Mouse (Mus musculus) neural tube, embryonic 14.5 days (tissue): Measurements from ENCODE around the gene Defb18. TPM values are rescaled to one million over a fixed set of nuclear protein-coding genes. Genes with fewer than 3 reads are reported as not detected.
"Not testable (repeated sequence)": the region's sequence is repeated elsewhere in the genome, so short reads cannot be mapped to it uniquely, and the experiment has no call there.

ENCODE experiments used
- ATAC-seq: fragments of 200-750 bp; cut with Nextera tagmentation; 2 replicates; pipeline ENCODE4 v1.8.0; 2017; ENCODE audit warnings: low read depth, mild to moderate bottlenecking, moderate TSS enrichment, moderate library complexity
- H3K27ac ChIP-seq: fragments of 300-500 bp; sonication (generic); 2 replicates; pipeline ENCODE4 v1.5.1; 2014; ENCODE audit warnings: low read depth, mild to moderate bottlenecking, control low read depth, low read length, moderate library complexity, mixed read lengths
- H3K27me3 ChIP-seq: fragments of 300-500 bp; sonication (generic); 2 replicates; pipeline ENCODE4 v1.6.1; 2014; ENCODE audit warnings: low read length; ENCODE audit not compliant: control insufficient read depth, insufficient read depth
- H3K36me3 ChIP-seq: fragments of 300-500 bp; sonication (generic); 2 replicates; pipeline ENCODE4 v1.6.1; 2014; ENCODE audit warnings: low read length, mixed read lengths; ENCODE audit not compliant: control insufficient read depth, insufficient read depth
- H3K4me1 ChIP-seq: fragments of 300-500 bp; sonication (generic); 2 replicates; pipeline ENCODE4 v1.6.1; 2014; ENCODE audit warnings: low read length; ENCODE audit not compliant: control insufficient read depth, insufficient read depth
- H3K4me2 ChIP-seq: fragments of 300-500 bp; sonication (generic); 2 replicates; pipeline ENCODE4 v1.6.1; 2014; ENCODE audit warnings: mild to moderate bottlenecking, low read depth, low read length, control low read depth
- H3K4me3 ChIP-seq: fragments of 300-500 bp; sonication (generic); 2 replicates; pipeline ENCODE4 v1.5.1; 2014; ENCODE audit warnings: low read depth, low read length, control low read depth, mixed read lengths
- H3K9ac ChIP-seq: fragments of 300-500 bp; sonication (generic); replicated peaks from 2 replicates; pipeline ENCODE4 v1.6.1; 2014; ENCODE audit warnings: low read depth, mild to moderate bottlenecking, control low read depth, low read length, mixed read lengths
- H3K9me3 ChIP-seq: fragments of 300-500 bp; sonication (generic); 2 replicates; pipeline ENCODE4 v1.6.1; 2016; ENCODE audit warnings: low read length; ENCODE audit not compliant: control insufficient read depth
- WGBS: fragments of 180-500 bp; shearing (Covaris S2); extraction: QIAGEN DNeasy Blood & Tissue Kit; methylation state at CpG from one replicate; pipeline ENCODE4 v1.1.7; 2014; 5-methylcytosine and 5-hydroxymethylcytosine counted together
- polyA plus RNA-seq: library from polyadenylated mRNA; unstranded; fragments of >200 nt; fragmentation: Nextera tagmentation; extraction: Ambion mirVana; gene quantifications from 2 replicates; pipeline ENCODE4 v1.2.1, GENCODE M21; 2014

The Defb18 gene
- not detected in 2 replicates for polyA plus RNA-seq

- H3K36me3 ChIP-seq: no peaks in the 10 kb centered on the region
- 85% methylated on average over 1 of the region's 1 CpGs for WGBS
- no peak within 1 kb of the TSS for H3K9ac ChIP-seq
- H3K9me3 ChIP-seq: no peaks in the 10 kb centered on the region
- H3K4me3 ChIP-seq: no peak within 1 kb of the TSS
- no peak within 1 kb of the TSS for H3K4me2 ChIP-seq
- ATAC-seq: no peak
- H3K27ac ChIP-seq: no peak within 1 kb of the TSS
- no peaks in the 10 kb centered on the region for H3K4me1 ChIP-seq
- H3K27me3 ChIP-seq: no peaks in the 10 kb centered on the region
Observed at GRCm38 (mm10) chr1:18237343-18237742, at the start of gene Defb18. Defb18 (minus strand) TSS chr1:18237443.

GRCm38 (mm10) chr1:18271095-18271494 lies 33.9 kb upstream of the Defb18 start:
- ATAC-seq: no peak
- no peaks in the 10 kb centered on the region for H3K36me3 ChIP-seq
- WGBS: 86% methylated on average over 4 of the region's 4 CpGs
- H3K9me3 ChIP-seq: no peaks in the 10 kb centered on the region
- H3K4me3 ChIP-seq: no peak overlapping the region
- H3K27me3 ChIP-seq: no peaks in the 10 kb centered on the region
- no peak overlapping the region for H3K27ac ChIP-seq
- no peak overlapping the region for H3K4me2 ChIP-seq
- H3K9ac ChIP-seq: no peak overlapping the region
- H3K4me1 ChIP-seq: no peaks in the 10 kb centered on the region

GRCm38 (mm10) chr1:18268845-18269244 lies 31.6 kb upstream of the Defb18 start:
- no peak overlapping the region for H3K27ac ChIP-seq
- H3K9me3 ChIP-seq: no peaks in the 10 kb centered on the region
- H3K4me3 ChIP-seq: no peak overlapping the region
- WGBS: 57% methylated on average over 5 of the region's 5 CpGs
- no peaks in the 10 kb centered on the region for H3K4me1 ChIP-seq
- no peaks in the 10 kb centered on the region for H3K27me3 ChIP-seq
- H3K9ac ChIP-seq: no peak overlapping the region
- no peak overlapping the region for H3K4me2 ChIP-seq
- no peaks in the 10 kb centered on the region for H3K36me3 ChIP-seq
- no peak for ATAC-seq

- Histone ChIP-seq H3K4me3 (no peak within 1 kb of the TSS), H3K36me3 (no peaks in the 10 kb centered on the region), H3K9ac (no peak within 1 kb of the TSS), H3K4me1 (no peaks in the 10 kb centered on the region), H3K27ac (no peak within 1 kb of the TSS), H3K27me3 (no peaks in the 10 kb centered on the region), H3K4me2 (no peak within 1 kb of the TSS), H3K9me3 (no peaks in the 10 kb centered on the region)
- ATAC-seq: no peak
Observed at GRCm38 (mm10) chr1:18265038-18265437, 27.8 kb upstream of the Defb18 start, which contains the start of gene Defb41. Defb41 (minus strand) TSS chr1:18265138.

- not testable (repeated sequence) for H3K27me3 ChIP-seq, H3K4me3 ChIP-seq, H3K36me3 ChIP-seq, ATAC-seq, H3K9ac ChIP-seq, H3K27ac ChIP-seq, H3K9me3 ChIP-seq, H3K4me1 ChIP-seq, H3K4me2 ChIP-seq
- 91% methylated on average over 9 of the region's 9 CpGs for WGBS
Observed at GRCm38 (mm10) chr1:18245801-18246580, 8.7 kb upstream of the Defb18 start.

- no peak overlapping the region for H3K27ac ChIP-seq
- no peaks in the 10 kb centered on the region for H3K4me1 ChIP-seq
- H3K9me3 ChIP-seq: no peaks in the 10 kb centered on the region
- no peak for ATAC-seq
- no peaks in the 10 kb centered on the region for H3K27me3 ChIP-seq
- H3K4me2 ChIP-seq: no peak overlapping the region
- WGBS: 9% methylated on average over 3 of the region's 3 CpGs
- no peak overlapping the region for H3K9ac ChIP-seq
- H3K4me3 ChIP-seq: no peak overlapping the region
- H3K36me3 ChIP-seq: no peaks in the 10 kb centered on the region
Observed at GRCm38 (mm10) chr1:18223385-18223945, 13.8 kb downstream of the Defb18 start.

GRCm38 (mm10) chr1:18191719-18192118 lies 45.5 kb downstream of the Defb18 start:
- Histone ChIP-seq H3K4me1 (0 out of 2 replicates have a peak, but pooled peaks cover 3% of the 10 kb centered on the region), H3K9me3 (no peaks in the 10 kb centered on the region), H3K4me2 (no peak overlapping the region), H3K9ac (no peak overlapping the region), H3K27me3 (no peaks in the 10 kb centered on the region), H3K27ac (no peak overlapping the region), H3K36me3 (no peaks in the 10 kb centered on the region), H3K4me3 (no peak overlapping the region)
- ATAC-seq: peak; percentile 64
- WGBS: 23% methylated on average over 4 of the region's 4 CpGs

- Histone ChIP-seq H3K4me3 (no peak overlapping the region), H3K4me1 (0 out of 2 replicates have a peak, but pooled peaks cover 3% of the 10 kb centered on the region), H3K27ac (no peak overlapping the region), H3K4me2 (no peak overlapping the region), H3K27me3 (no peaks in the 10 kb centered on the region), H3K9me3 (no peaks in the 10 kb centered on the region), H3K9ac (no peak overlapping the region), H3K36me3 (no peaks in the 10 kb centered on the region)
- 0% methylated on average over 1 of the region's 1 CpGs for WGBS
- ATAC-seq: peak; percentile 66
Observed at GRCm38 (mm10) chr1:18190714-18191712, 46.2 kb downstream of the Defb18 start.
